Mouse (Mus musculus) lung, adult 2 months (tissue): ENCODE results near the gene Cfdp1.

ENCODE experiments used
- CTCF ChIP-seq: fragments of 200-500 bp; IDR thresholded peaks from 2 replicates; pipeline ENCODE4 v1.5.1; 2011; ENCODE audit warnings: mild to moderate bottlenecking, low read length, control low read depth; ENCODE audit not compliant: insufficient read depth
- POLR2A ChIP-seq: fragments of 200-500 bp; IDR thresholded peaks from 2 replicates; pipeline ENCODE4 v1.6.1; 2011; ENCODE audit warnings: low read depth, mild to moderate bottlenecking, control low read depth, low read length, borderline replicate concordance; ENCODE audit errors: extremely low read depth

DNA sequence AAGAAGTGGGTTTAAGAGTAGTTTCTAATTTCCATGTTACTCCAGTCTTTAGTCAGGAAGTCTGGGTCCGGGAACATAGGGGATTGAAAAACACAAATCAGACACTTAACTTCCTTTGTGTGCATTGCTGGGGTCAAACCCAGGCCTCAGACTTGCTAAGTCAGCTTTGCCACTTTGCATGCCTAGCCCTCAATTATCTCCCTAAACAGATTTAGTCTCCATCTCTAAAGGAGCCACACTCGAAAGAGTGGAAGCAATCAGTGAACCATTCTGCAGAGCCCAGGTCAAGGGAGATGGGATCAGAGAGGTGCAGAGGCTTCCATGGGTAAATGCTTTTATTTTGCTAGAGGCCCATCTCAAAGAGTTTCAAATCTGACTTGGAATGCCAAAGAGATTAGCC lies 14.6 kb upstream of the Cfdp1 start:
- no peak for TF ChIP-seq POLR2A
- TF ChIP-seq CTCF, result no peak
